Mouse (Mus musculus) olfactory bulb, adult 2 months (tissue): Measurements from ENCODE around the gene Atf4.

Experiments
- CTCF ChIP-seq: fragments of 200-500 bp; IDR thresholded peaks from 2 replicates; pipeline ENCODE4 v1.5.1; 2012; ENCODE audit warnings: low read depth, mild to moderate bottlenecking, low read length, moderate library complexity; ENCODE audit not compliant: insufficient read depth
- POLR2A ChIP-seq: fragments of 200-500 bp; IDR thresholded peaks from 2 replicates; pipeline ENCODE4 v1.6.1; 2012; ENCODE audit warnings: mild to moderate bottlenecking, low read depth, low read length, moderate library complexity; ENCODE audit not compliant: insufficient read depth

- no peak for TF ChIP-seq POLR2A
- no peak for TF ChIP-seq CTCF
Measured at GRCm38 (mm10) chr15:80213688-80214087, 41.3 kb upstream of the Atf4 start.
